Mouse (Mus musculus): ENCODE results near the gene Epb41l5.

DNA sequence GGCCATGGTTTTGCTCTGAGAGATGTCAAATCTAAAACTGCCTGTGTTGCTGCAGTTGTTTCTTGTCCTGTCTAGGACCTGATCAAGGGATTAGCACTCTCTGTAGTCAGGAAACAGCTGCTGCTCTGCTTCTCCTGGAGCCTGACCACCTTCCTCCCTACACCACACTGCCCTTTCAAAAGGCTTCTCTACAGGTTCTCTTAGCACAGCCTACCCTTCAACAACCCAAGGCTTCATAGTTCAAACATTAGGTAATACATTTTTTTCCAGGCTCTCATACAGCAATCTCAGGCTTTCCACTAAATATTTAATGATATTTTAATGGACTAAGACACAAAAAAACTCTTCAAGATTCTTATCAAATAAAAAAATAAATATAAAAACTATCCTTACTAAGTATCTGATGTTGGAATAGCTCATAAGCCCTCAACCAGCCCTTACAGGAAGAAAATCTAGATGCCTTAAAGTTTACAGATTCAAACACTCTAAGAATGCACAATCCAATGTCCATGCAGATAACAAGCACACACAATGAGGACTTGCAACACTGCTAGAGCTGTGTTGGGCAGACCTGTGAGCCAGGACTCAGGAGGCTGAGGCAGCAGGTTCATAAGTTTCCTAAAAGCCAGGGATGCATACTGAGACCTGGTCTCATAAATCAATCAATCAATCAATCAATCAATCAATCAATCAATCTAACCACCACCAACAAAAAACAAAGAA lies 7.5 kb downstream of the Epb41l5 start:
- no peak for TF ChIP-seq CTCF (IDR thresholded peaks at IDR 0.05; ENCODE audit: extremely low read depth, insufficient read depth, insufficient read length, insufficient replicate concordance)
- no peak for TF ChIP-seq POLR2A (IDR thresholded peaks at IDR 0.05; ENCODE audit: low read depth, low read length)
